ENCODE assay signal across 8 mouse cellular contexts in the genomic region with DNA sequence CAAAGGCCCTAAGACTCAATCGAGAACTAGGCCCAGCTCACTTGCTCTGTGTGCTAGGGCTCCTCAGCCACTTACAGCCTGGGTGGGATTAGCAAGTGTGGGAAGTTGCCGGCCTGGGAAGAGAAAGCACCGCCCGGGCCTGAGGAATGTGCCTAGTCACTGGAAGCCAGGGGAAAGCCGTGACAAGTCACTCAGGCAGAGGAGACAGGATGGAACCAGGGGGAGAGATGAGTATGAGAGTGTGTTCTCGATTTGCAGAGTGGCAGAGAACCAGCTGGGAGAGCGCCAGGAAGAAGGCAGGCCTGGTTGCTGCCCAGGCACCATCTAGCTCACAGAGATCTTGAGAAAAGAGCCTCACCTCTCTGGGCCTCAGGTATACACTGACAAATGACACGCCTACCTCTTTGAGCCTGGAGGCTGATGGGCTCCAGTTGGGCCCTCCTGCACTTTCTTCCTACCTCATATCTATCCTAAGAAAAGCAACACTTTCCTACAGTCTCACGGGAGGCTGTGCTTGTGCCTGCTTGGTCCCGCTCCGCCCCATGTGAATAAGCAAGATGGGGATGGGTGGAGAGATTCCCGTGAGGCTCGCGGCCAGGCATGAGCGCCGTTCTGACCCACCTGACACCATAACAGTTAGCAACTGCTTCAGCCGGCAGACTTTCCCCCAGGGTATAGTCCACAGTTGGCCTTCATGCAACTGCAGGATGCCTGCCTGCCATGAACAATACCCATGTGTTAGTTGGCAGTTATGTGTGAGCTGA.
DNase-seq lines count a peak whose midpoint lies in the region; ATAC-seq and TF ChIP-seq lines count a peak whose summit lies in the region.

No protein-coding gene starts in this region.

- no peak overlapping the region for H3K9ac ChIP-seq in forebrain, embryonic 15.5 days (replicated peaks)
- peak overlapping the region; percentile 15 for H3K9ac ChIP-seq in MEL (ENCODE audit: control insufficient read depth, low read depth, low read length, poor library complexity, severe bottlenecking)
- peak overlapping the region; percentile 32 for H3K9ac ChIP-seq in heart, adult 2 months (ENCODE audit: low read depth, low read length)
- H3K9ac ChIP-seq in kidney, postnatal 0 days (ENCODE audit: low read depth, low read length), result peak overlapping the region; percentile 1; the same call in 1 of the 2 replicates
- no peak overlapping the region for H3K9ac ChIP-seq in lung, postnatal 0 days (replicated peaks; ENCODE audit: low read depth)

- DNase-seq in forebrain, embryonic 10.5 days (ENCODE audit: extremely low spot score, low spot score), result peak; percentile 49
- no peak for DNase-seq in MEL (ENCODE audit: low read depth, low spot score)
- DNase-seq in cerebellum, postnatal 36 days, result peak; percentile 73 to 79
- DNase-seq in heart, adult 2 months, result peak; percentile 63 to 69
- DNase-seq in kidney, postnatal 0 days (ENCODE audit: low spot score), result peak; percentile 78
- peak; percentile 81 for DNase-seq in lung, postnatal 0 days (ENCODE audit: low spot score)
- peak; percentile 43 for DNase-seq in thymus, postnatal 4 days

- TF ChIP-seq EP300 in MEL (IDR thresholded peaks at IDR 0.05; ENCODE audit: low read depth in 1 of 2, low read length in 2 of 2), result no peak
- TF ChIP-seq EP300 in heart, adult 2 months (IDR thresholded peaks at IDR 0.05; ENCODE audit: insufficient read depth, low read depth, low read length), result 0 out of 2 replicates have a peak, but pooled peaks have one; percentile 60
- TF ChIP-seq EP300 in lung, postnatal 0 days (IDR thresholded peaks at IDR 0.05), result 0 out of 2 replicates have a peak, but pooled peaks have one; percentile 21

- H3K9me3 ChIP-seq in forebrain, embryonic 10.5 days, result no peaks in the 10 kb centered on the region
- no peaks in the 10 kb centered on the region for H3K9me3 ChIP-seq in forebrain, embryonic 15.5 days
- H3K9me3 ChIP-seq in MEL (replicated peaks; ENCODE audit: insufficient read depth, low read length), result no peaks in the 10 kb centered on the region
- no peaks in the 10 kb centered on the region for H3K9me3 ChIP-seq in kidney, postnatal 0 days (replicated peaks; ENCODE audit: low read length)
- no peaks in the 10 kb centered on the region for H3K9me3 ChIP-seq in lung, postnatal 0 days (ENCODE audit: low read length)

- TF ChIP-seq RAD21 in MEL (IDR thresholded peaks at IDR 0.05; ENCODE audit: low read depth, low read length), result no peak

- WGBS in forebrain, embryonic 10.5 days, result 61% methylated on average over 17 of the region's 17 CpGs
- 56% methylated on average over 17 of the region's 17 CpGs for WGBS in forebrain, embryonic 15.5 days
- WGBS in heart, adult 2 months, result 40% methylated on average over 17 of the region's 17 CpGs
- WGBS in kidney, postnatal 0 days, result 46% methylated on average over 17 of the region's 17 CpGs
- WGBS in lung, postnatal 0 days, result 48% methylated on average over 17 of the region's 17 CpGs

- H3K27ac ChIP-seq in forebrain, embryonic 10.5 days, result peak overlapping the region; percentile 80
- H3K27ac ChIP-seq in forebrain, embryonic 15.5 days (replicated peaks), result no peak overlapping the region; the same call in 1 of the 2 replicates
- peak overlapping the region; percentile 73 for H3K27ac ChIP-seq in MEL (ENCODE audit: control insufficient read depth, low read depth, low read length)
- H3K27ac ChIP-seq in heart, adult 2 months, result peak overlapping the region; percentile 86
- H3K27ac ChIP-seq in kidney, postnatal 0 days, result peak overlapping the region; percentile 33
- H3K27ac ChIP-seq in lung, postnatal 0 days (ENCODE audit: low read length), result peak overlapping the region; percentile 90

- H3K4me1 ChIP-seq in forebrain, embryonic 10.5 days, result peaks cover 57% of the 10 kb centered on the region
- H3K4me1 ChIP-seq in forebrain, embryonic 15.5 days, result peaks cover 45% of the 10 kb centered on the region
- peaks cover 32 to 52% of the 10 kb centered on the region in 2 experiments for H3K4me1 ChIP-seq in MEL (ENCODE audit: control insufficient read depth in 1 of 2, insufficient read depth in 2 of 2, low read length in 2 of 2)
- H3K4me1 ChIP-seq in heart, adult 2 months (ENCODE audit: control insufficient read depth, insufficient read depth, low read length), result peaks cover 34% of the 10 kb centered on the region
- H3K4me1 ChIP-seq in kidney, postnatal 0 days (replicated peaks; ENCODE audit: insufficient read depth, low read length), result peaks cover 15% of the 10 kb centered on the region
- H3K4me1 ChIP-seq in lung, postnatal 0 days (ENCODE audit: insufficient read depth, low read depth, low read length), result peaks cover 17% of the 10 kb centered on the region; the same call in 1 of the 2 replicates

- ATAC-seq in forebrain, embryonic 15.5 days (replicated peaks), result no peak
- ATAC-seq in kidney, postnatal 0 days (replicated peaks; ENCODE audit: low FRiP score, low read depth), result peak; percentile 72
- peak; percentile 76 for ATAC-seq in lung, postnatal 0 days

- no peak overlapping the region for H3K4me2 ChIP-seq in forebrain, embryonic 15.5 days (replicated peaks)
- H3K4me2 ChIP-seq in kidney, postnatal 0 days (ENCODE audit: low read length), result no peak overlapping the region
- H3K4me2 ChIP-seq in lung, postnatal 0 days (replicated peaks; ENCODE audit: low read depth, low read length), result no peak overlapping the region

- TF ChIP-seq CTCF in MEL (IDR thresholded peaks at IDR 0.05 in 2 of 3, conservative IDR thresholded peaks at IDR 0.05 in 1 of 3; ENCODE audit: control insufficient read depth in 1 of 3, insufficient read depth in 1 of 3, low read depth in 2 of 3, low read length in 3 of 3, poor library complexity in 1 of 3, severe bottlenecking in 1 of 3), result no peak
- no peak for TF ChIP-seq CTCF in heart, adult 2 months (IDR thresholded peaks at IDR 0.05)
- no peak for TF ChIP-seq CTCF in kidney, postnatal 0 days (IDR thresholded peaks at IDR 0.05; ENCODE audit: low read depth)
- no peak for TF ChIP-seq CTCF in lung, postnatal 0 days (IDR thresholded peaks at IDR 0.05)

- H3K4me3 ChIP-seq in forebrain, embryonic 10.5 days, result no peak overlapping the region
- no peak overlapping the region for H3K4me3 ChIP-seq in forebrain, embryonic 15.5 days
- no peak overlapping the region for H3K4me3 ChIP-seq in MEL (ENCODE audit: control insufficient read depth in 1 of 2, insufficient read depth in 1 of 2, low read depth in 2 of 2, low read length in 2 of 2)
- H3K4me3 ChIP-seq in heart, adult 2 months, result no peak overlapping the region
- H3K4me3 ChIP-seq in kidney, postnatal 0 days (replicated peaks; ENCODE audit: low read depth, low read length), result no peak overlapping the region
- no peak overlapping the region for H3K4me3 ChIP-seq in lung, postnatal 0 days (ENCODE audit: low read depth, low read length)

- peaks cover 57% of the 10 kb centered on the region for H3K36me3 ChIP-seq in forebrain, embryonic 10.5 days (replicated peaks)
- no peaks in the 10 kb centered on the region for H3K36me3 ChIP-seq in forebrain, embryonic 15.5 days
- peaks cover 0 to 46% of the 10 kb centered on the region in 2 experiments; a peak in 2 of 4 replicates for H3K36me3 ChIP-seq in MEL (ENCODE audit: control insufficient read depth in 1 of 2, insufficient read depth in 2 of 2, low read length in 2 of 2)
- H3K36me3 ChIP-seq in heart, adult 2 months (ENCODE audit: control insufficient read depth, insufficient read depth, low read length), result peaks cover 2% of the 10 kb centered on the region; the same call in 1 of the 2 replicates
- H3K36me3 ChIP-seq in kidney, postnatal 0 days (ENCODE audit: insufficient read depth, low read length), result no peaks in the 10 kb centered on the region
- no peaks in the 10 kb centered on the region for H3K36me3 ChIP-seq in lung, postnatal 0 days (ENCODE audit: insufficient read depth, low read length)

- no peaks in the 10 kb centered on the region for H3K79me2 ChIP-seq in MEL (ENCODE audit: control insufficient read depth, insufficient read depth, low read length, poor library complexity)
- H3K79me2 ChIP-seq in heart, adult 2 months (replicated peaks; ENCODE audit: control insufficient read depth, insufficient read depth, low read length), result no peaks in the 10 kb centered on the region

- TF ChIP-seq POLR2A in MEL (IDR thresholded peaks at IDR 0.05; ENCODE audit: control insufficient read depth in 1 of 2, insufficient read depth in 1 of 2, low read depth in 1 of 2, low read length in 2 of 2, poor library complexity in 1 of 2), result no peak
- TF ChIP-seq POLR2A in heart, adult 2 months (IDR thresholded peaks at IDR 0.05; ENCODE audit: insufficient read depth, low read depth, low read length), result no peak

- peaks cover 18% of the 10 kb centered on the region for H3K27me3 ChIP-seq in forebrain, embryonic 10.5 days (ENCODE audit: poor library complexity, severe bottlenecking)
- no peaks in the 10 kb centered on the region for H3K27me3 ChIP-seq in forebrain, embryonic 15.5 days
- no peaks in the 10 kb centered on the region for H3K27me3 ChIP-seq in MEL (ENCODE audit: control insufficient read depth in 1 of 2, insufficient read depth in 2 of 2, low read length in 2 of 2)
- no peaks in the 10 kb centered on the region for H3K27me3 ChIP-seq in heart, adult 2 months (ENCODE audit: control insufficient read depth, insufficient read depth, low read length)
- no peaks in the 10 kb centered on the region for H3K27me3 ChIP-seq in kidney, postnatal 0 days (ENCODE audit: insufficient read depth, low read length)
- H3K27me3 ChIP-seq in lung, postnatal 0 days (replicated peaks; ENCODE audit: insufficient read depth, low read length), result no peaks in the 10 kb centered on the region

- intact Hi-C loops in heart, adult 2 months (cut with DNase I), result loop anchor here (5.0 kb wide), 1 partner anchor 36 kb away; no protein-coding TSS in a partner anchor

TF ChIP-seq in MEL, 35 proteins besides CTCF, POLR2A, EP300 and RAD21 (continues in another document):
- no peak for TF ChIP-seq HCFC1 (IDR thresholded peaks at IDR 0.05; ENCODE audit: low read depth, low read length)
- no peak for TF ChIP-seq KAT2A (conservative IDR thresholded peaks at IDR 0.05; ENCODE audit: low read depth, low read length)
- TF ChIP-seq POLR2AphosphoS5 (IDR thresholded peaks at IDR 0.05; ENCODE audit: borderline replicate concordance, low read depth, low read length), result no peak
- TF ChIP-seq CHD1 (IDR thresholded peaks at IDR 0.05; ENCODE audit: low read depth, low read length), result no peak
- TF ChIP-seq ZNF384 (IDR thresholded peaks at IDR 0.05; ENCODE audit: low read depth, low read length), result no peak
- TF ChIP-seq MYC (IDR thresholded peaks at IDR 0.05; ENCODE audit: low read depth, low read length), result no peak
- no peak for TF ChIP-seq USF1 (IDR thresholded peaks at IDR 0.05; ENCODE audit: low read depth, low read length)
- TF ChIP-seq RCOR1 (IDR thresholded peaks at IDR 0.05; ENCODE audit: low read depth, low read length), result no peak
- TF ChIP-seq MAFK (IDR thresholded peaks at IDR 0.05; ENCODE audit: borderline replicate concordance, low read depth, low read length), result no peak
- no peak for TF ChIP-seq ZMIZ1 (IDR thresholded peaks at IDR 0.05; ENCODE audit: low read depth, low read length)
- no peak for TF ChIP-seq CHD2 (IDR thresholded peaks at IDR 0.05; ENCODE audit: low read length)
- no peak for TF ChIP-seq TBP (IDR thresholded peaks at IDR 0.05; ENCODE audit: low read depth, low read length)
- TF ChIP-seq E2F4 (IDR thresholded peaks at IDR 0.05; ENCODE audit: borderline replicate concordance, low read depth, low read length), result no peak

Comparison
In these comparisons a context has a peak if more than half of its experiments do, and no peak if none do; other contexts are left out.
1. H3K9ac ChIP-seq: peak in MEL (single experiment), heart, adult 2 months (single experiment) and kidney, postnatal 0 days (single experiment); none in forebrain, embryonic 15.5 days (single experiment) and lung, postnatal 0 days (single experiment).